Mouse (Mus musculus) frontal cortex, postnatal 36 days (tissue): ENCODE measurements around the gene Ccpg1.

ENCODE experiments used
- DNase-seq, 2 experiments: peaks; one replicate each; pipeline ENCODE4 v3.0.0; 2022; ENCODE audit warnings: low spot score in 2 of 2

Gene Ccpg1

GRCm38 (mm10) chr9:72996167-72996566, 10.9 kb downstream of the Ccpg1 start:
- no peak for DNase-seq

- DNase-seq, result no peak
These were observed 11.6 kb downstream of the Ccpg1 start for GRCm38 (mm10) chr9:72996806-72997205.

- DNase-seq, result no peak
These were observed 15.3 kb downstream of the Ccpg1 start for GRCm38 (mm10) chr9:73000487-73000886.

GRCm38 (mm10) chr9:73001314-73002011, 16.2 kb downstream of the Ccpg1 start:
- DNase-seq, result no peak

GRCm38 (mm10) chr9:73002177-73002576, 16.9 kb downstream of the Ccpg1 start:
- DNase-seq, result no peak

- DNase-seq, result no peak
These were observed 18.8 kb downstream of the Ccpg1 start for GRCm38 (mm10) chr9:73004076-73004475.

- DNase-seq, result no peak
These were observed 19.9 kb downstream of the Ccpg1 start for GRCm38 (mm10) chr9:73005106-73005505.

GRCm38 (mm10) chr9:73006175-73006574, 20.9 kb downstream of the Ccpg1 start:
- DNase-seq, result no peak

GRCm38 (mm10) chr9:73008384-73008783, 23.2 kb downstream of the Ccpg1 start:
- no peak for DNase-seq

- no peak for DNase-seq
These were observed 27.4 kb downstream of the Ccpg1 start for GRCm38 (mm10) chr9:73012629-73013028.

GRCm38 (mm10) chr9:73014724-73015123, 29.5 kb downstream of the Ccpg1 start:
- peak in 1 of 2 experiments; percentile 28 for DNase-seq

- no peak for DNase-seq
These were observed 34.6 kb downstream of the Ccpg1 start for GRCm38 (mm10) chr9:73019841-73020240.

GRCm38 (mm10) chr9:73020566-73021097, 35.4 kb downstream of the Ccpg1 start:
- no peak for DNase-seq

- DNase-seq, result peak in 1 of 2 experiments; percentile 26
These were observed 40.8 kb downstream of the Ccpg1 start for GRCm38 (mm10) chr9:73025818-73026636.

- DNase-seq, result no peak
These were observed 45.2 kb downstream of the Ccpg1 start for GRCm38 (mm10) chr9:73030443-73030842.

- DNase-seq, result no peak
These were observed 46.2 kb downstream of the Ccpg1 start for GRCm38 (mm10) chr9:73031421-73031820.

GRCm38 (mm10) chr9:73033406-73033805, 48.2 kb downstream of the Ccpg1 start:
- no peak for DNase-seq

- peak; percentile 92 to 93 for DNase-seq
These were observed 54.2 kb downstream of the Ccpg1 start for GRCm38 (mm10) chr9:73039222-73039945.

GRCm38 (mm10) chr9:73040080-73040479, 54.9 kb downstream of the Ccpg1 start, which contains the start of gene Pigb:
Pigb (minus strand) TSS chr9:73040378.
- DNase-seq, result no peak

GRCm38 (mm10) chr9:73044146-73045079, 59.2 kb downstream of the Ccpg1 start, which contains the start of gene Rab27a:
Rab27a (plus strand) TSS chr9:73044854.
- DNase-seq, result peak; percentile 75 to 85

- no peak for DNase-seq
These were observed 60.0 kb downstream of the Ccpg1 start for GRCm38 (mm10) chr9:73045204-73045603.
